Mouse (Mus musculus) forebrain, embryonic 10.5 days (tissue): ENCODE results near the gene Tom1l1. TPM values are rescaled to one million over a fixed set of nuclear protein-coding genes. Genes with fewer than 3 reads are reported as not detected.

ENCODE experiments used
- DNase-seq: peaks from one replicate; pipeline ENCODE4 v3.0.0-alpha.2; 2017; ENCODE audit warnings: low spot score; ENCODE audit errors: extremely low spot score
- H3K27ac ChIP-seq: fragments of 300-500 bp; sonication (generic); 2 replicates; pipeline ENCODE4 v1.5.1; 2016; ENCODE audit warnings: mild to moderate bottlenecking
- H3K27me3 ChIP-seq: fragments of 300-500 bp; sonication (generic); 2 replicates; pipeline ENCODE4 v1.6.1; 2016; ENCODE audit warnings: mild to moderate bottlenecking; ENCODE audit not compliant: poor library complexity, severe bottlenecking
- H3K36me3 ChIP-seq: fragments of 300-500 bp; sonication (generic); replicated peaks from 2 replicates; pipeline ENCODE4 v1.6.1; 2016; ENCODE audit warnings: mild to moderate bottlenecking, moderate library complexity
- H3K4me1 ChIP-seq: fragments of 300-500 bp; sonication (generic); 2 replicates; pipeline ENCODE4 v1.6.1; 2016
- H3K4me3 ChIP-seq: fragments of 300-500 bp; sonication (generic); 2 replicates; pipeline ENCODE4 v1.5.1; 2016; ENCODE audit warnings: mild to moderate bottlenecking, moderate library complexity
- H3K9me3 ChIP-seq: fragments of 300-500 bp; sonication (generic); 2 replicates; pipeline ENCODE4 v1.6.1; 2016; ENCODE audit warnings: mild to moderate bottlenecking, moderate library complexity
- WGBS: fragments of 180-500 bp; shearing (Covaris S2); methylation state at CpG from one replicate; pipeline ENCODE4 v1.1.7; 2016; 5-methylcytosine and 5-hydroxymethylcytosine counted together
- polyA plus RNA-seq: library from polyadenylated mRNA; unstranded; fragments of >200 nt; fragmentation: Nextera tagmentation; extraction: Ambion mirVana; gene quantifications from 2 replicates; pipeline ENCODE4 v1.2.1, GENCODE M21; 2016

Tom1l1 gene
- polyA plus RNA-seq, 1 experiment from 2014 or later = 19.6 TPM

DNA sequence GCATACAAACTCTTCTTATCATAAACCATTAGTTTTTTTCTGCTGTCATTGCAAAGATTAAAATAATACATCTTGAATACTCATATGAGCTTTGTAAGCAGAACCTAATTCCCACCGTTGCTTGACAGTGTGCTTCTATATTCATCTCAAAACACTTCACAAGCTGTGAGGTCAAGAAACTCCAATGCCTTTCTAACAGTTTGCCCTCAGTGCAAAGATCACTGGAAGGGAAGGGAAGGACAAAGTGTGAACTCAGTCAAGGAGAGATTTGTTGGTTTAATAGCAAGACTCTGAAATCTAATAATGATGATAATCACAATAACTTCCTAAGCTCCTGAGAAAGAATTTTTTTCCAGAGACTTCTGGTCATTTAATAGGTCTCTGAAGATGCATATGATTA lies 60.4 kb downstream of the Tom1l1 start:
- WGBS = 91% methylated on average over 1 of the region's 1 CpGs
- peaks cover 17% of the 10 kb centered on the region for H3K36me3 ChIP-seq
- H3K27me3 ChIP-seq = no peaks in the 10 kb centered on the region
- no peaks in the 10 kb centered on the region for H3K4me1 ChIP-seq
- DNase-seq = no peak
- no peaks in the 10 kb centered on the region for H3K9me3 ChIP-seq
- no peak overlapping the region for H3K4me3 ChIP-seq
- H3K27ac ChIP-seq = no peak overlapping the region

DNA sequence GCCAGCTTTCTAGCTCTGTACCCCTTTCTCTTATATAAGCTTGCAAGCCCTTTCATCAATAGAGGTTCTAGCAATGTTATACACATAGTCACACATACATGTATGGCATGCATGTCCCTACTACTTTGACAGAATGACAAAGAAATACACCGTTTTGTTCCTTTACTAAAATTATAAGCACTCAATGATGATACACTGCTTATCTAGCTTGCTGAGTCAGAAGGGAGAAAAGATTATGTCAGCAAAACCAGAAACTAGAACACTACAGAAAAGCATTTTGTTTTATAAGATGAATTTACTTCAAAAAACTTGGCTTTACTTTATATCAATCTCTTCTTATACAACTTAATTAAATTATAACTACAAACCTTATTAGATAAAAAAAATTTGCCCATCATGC lies 63.0 kb downstream of the Tom1l1 start:
- Histone ChIP-seq H3K9me3 (no peaks in the 10 kb centered on the region), H3K27ac (no peak overlapping the region), H3K27me3 (no peaks in the 10 kb centered on the region), H3K4me1 (no peaks in the 10 kb centered on the region), H3K36me3 (peaks cover 27% of the 10 kb centered on the region), H3K4me3 (no peak overlapping the region)
- DNase-seq = no peak
- 90% methylated on average over 1 of the region's 1 CpGs for WGBS

DNA sequence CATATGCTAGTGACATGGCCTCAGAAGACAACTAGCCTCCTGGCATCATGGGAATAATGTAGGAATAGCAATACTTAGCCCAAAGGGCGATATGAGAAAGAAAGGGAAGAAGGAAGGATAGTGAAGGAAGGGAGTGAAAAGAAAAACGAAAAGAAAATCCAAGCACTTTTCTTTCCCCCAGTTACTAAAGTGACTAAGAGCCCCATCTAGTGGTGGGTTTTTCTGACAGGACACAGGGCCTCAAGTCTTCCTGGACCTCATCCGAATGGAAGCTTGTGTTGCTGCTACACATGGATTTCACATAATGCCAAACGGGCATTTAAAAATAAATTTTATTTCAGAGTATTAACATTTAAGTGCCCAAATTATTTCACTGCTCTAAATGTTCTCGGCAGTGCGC lies 64.7 kb downstream of the Tom1l1 start:
- H3K27me3 ChIP-seq = no peaks in the 10 kb centered on the region
- WGBS = 60% methylated on average over 6 of the region's 6 CpGs
- no peak overlapping the region for H3K27ac ChIP-seq
- no peaks in the 10 kb centered on the region for H3K9me3 ChIP-seq
- no peak for DNase-seq
- H3K4me3 ChIP-seq = no peak overlapping the region
- H3K36me3 ChIP-seq = peaks cover 24% of the 10 kb centered on the region
- H3K4me1 ChIP-seq = no peaks in the 10 kb centered on the region

DNA sequence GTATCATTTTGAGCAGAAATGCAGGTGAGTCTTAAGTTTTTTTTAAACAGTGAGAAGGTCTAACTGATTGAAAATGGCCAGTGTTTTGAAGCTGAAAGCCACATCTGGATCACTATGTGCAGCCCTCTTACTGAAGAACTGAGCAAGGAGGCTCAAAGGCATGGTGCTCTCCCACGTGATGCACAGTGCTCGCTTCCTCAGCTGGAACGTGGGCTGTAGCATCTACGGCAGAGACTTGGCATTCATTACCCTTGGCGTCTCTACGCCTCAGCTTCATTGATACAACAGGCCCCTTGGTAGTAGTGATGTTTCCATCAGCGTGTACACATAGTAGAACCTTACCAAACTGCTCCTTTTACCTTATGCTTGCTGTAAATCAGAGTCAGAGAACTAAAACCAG lies 65.7 kb downstream of the Tom1l1 start:
- Histone ChIP-seq H3K27me3 (no peaks in the 10 kb centered on the region), H3K36me3 (peaks cover 32% of the 10 kb centered on the region), H3K4me3 (no peak overlapping the region), H3K27ac (no peak overlapping the region), H3K4me1 (no peaks in the 10 kb centered on the region), H3K9me3 (no peaks in the 10 kb centered on the region)
- 93% methylated on average over 7 of the region's 7 CpGs for WGBS
- DNase-seq = no peak

GRCm38 (mm10) chr11:90622044-90622443 lies 66.1 kb downstream of the Tom1l1 start:
- DNase-seq = no peak
- Histone ChIP-seq H3K27ac (no peak overlapping the region), H3K36me3 (peaks cover 36% of the 10 kb centered on the region), H3K9me3 (no peaks in the 10 kb centered on the region), H3K4me1 (no peaks in the 10 kb centered on the region), H3K4me3 (no peak overlapping the region), H3K27me3 (no peaks in the 10 kb centered on the region)
- WGBS = 94% methylated on average over 12 of the region's 12 CpGs

DNA sequence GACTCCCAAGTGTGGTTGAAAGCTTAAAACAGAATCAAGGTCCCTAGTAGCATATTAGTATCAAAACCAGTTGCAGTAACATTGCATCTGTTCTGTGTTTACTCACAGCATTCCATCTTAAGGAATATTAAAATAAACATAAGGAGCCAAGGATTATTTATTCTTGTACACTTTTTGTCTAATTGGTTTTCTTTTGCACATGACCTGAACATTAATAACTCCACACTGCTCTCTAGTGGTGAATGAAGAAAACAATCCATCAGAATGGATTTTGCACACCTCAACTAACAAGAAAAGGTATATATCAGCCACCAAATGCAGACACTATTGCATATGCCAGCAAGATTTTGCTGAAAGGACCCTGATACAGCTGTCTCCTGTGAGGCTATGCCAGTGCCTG lies 71.7 kb downstream of the Tom1l1 start:
- H3K9me3 ChIP-seq = no peaks in the 10 kb centered on the region
- H3K27me3 ChIP-seq = no peaks in the 10 kb centered on the region
- H3K27ac ChIP-seq = no peak overlapping the region
- no peaks in the 10 kb centered on the region for H3K4me1 ChIP-seq
- no peak overlapping the region for H3K4me3 ChIP-seq
- no peak for DNase-seq
- H3K36me3 ChIP-seq = peaks cover 67% of the 10 kb centered on the region

DNA sequence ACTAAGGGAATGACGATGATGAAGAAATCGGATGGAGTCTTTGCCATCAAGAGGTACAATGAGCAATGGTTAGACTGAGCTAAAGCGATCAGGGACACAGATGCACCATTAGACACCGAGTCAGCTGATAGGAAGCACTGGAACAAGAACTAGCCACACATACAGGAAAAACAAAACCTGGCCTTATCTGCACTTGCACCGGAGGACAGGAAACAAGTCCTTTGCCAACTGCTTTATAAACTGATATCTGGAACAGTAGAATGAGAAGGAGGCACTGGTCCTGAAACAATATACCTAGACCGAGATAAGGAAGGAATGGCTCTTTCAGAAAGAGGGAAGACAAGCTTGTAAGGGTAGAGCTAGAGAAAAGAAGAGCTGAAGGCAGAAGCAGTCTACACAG lies 73.4 kb downstream of the Tom1l1 start:
- no peaks in the 10 kb centered on the region for H3K9me3 ChIP-seq
- no peak for DNase-seq
- WGBS = 91% methylated on average over 6 of the region's 6 CpGs
- H3K4me3 ChIP-seq = no peak overlapping the region
- no peak overlapping the region for H3K27ac ChIP-seq
- peaks cover 63% of the 10 kb centered on the region for H3K36me3 ChIP-seq
- H3K27me3 ChIP-seq = no peaks in the 10 kb centered on the region
- H3K4me1 ChIP-seq = no peaks in the 10 kb centered on the region

GRCm38 (mm10) chr11:90612118-90612517 lies 76.0 kb downstream of the Tom1l1 start:
- Histone ChIP-seq H3K36me3 (peaks cover 63% of the 10 kb centered on the region), H3K27me3 (no peaks in the 10 kb centered on the region), H3K27ac (no peak overlapping the region), H3K4me3 (no peak overlapping the region), H3K4me1 (no peaks in the 10 kb centered on the region), H3K9me3 (no peaks in the 10 kb centered on the region)
- no peak for DNase-seq

DNA sequence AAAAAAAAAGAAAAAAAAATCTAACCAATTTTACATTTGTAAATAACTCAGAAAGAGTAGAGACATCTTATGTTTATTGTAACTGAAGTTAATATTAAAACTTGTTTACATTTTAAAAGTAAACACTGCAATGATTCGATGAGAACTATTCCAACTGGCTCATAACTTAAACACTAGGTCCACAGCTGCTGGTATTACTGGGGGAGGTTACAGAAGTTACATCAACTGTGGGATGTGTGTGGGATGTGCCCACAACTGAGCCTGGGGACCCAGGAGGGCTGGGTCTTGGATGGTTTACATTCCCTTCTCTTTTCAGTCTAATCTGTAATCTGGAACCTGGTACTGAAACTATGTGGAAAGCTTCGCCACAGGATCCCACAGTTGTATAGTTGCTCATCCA lies 85.1 kb downstream of the Tom1l1 start:
- Histone ChIP-seq H3K36me3 (peaks cover 80% of the 10 kb centered on the region), H3K9me3 (no peaks in the 10 kb centered on the region), H3K27me3 (no peaks in the 10 kb centered on the region), H3K4me1 (no peaks in the 10 kb centered on the region), H3K27ac (no peak overlapping the region), H3K4me3 (no peak overlapping the region)
- WGBS = 99% methylated on average over 2 of the region's 2 CpGs
- no peak for DNase-seq

DNA sequence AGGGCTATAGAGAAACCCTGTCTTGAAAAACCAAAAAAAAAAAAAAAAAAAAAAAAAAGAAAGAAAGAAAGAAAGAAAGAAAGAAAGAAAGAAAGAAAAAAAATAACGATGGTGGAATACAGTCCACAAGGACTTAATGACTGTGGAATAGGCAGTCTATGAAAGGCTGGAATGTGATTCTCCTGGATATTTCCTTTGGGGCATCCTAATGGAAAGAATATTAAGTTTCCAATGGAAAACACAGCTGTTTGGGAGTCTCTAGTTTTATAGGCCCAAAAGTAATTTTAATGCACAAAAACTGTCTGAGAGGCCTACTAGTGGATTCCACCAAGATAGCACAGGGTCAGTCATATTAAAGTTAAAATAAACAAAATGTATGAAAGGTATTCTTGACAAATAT lies 92.3 kb downstream of the Tom1l1 start:
- peaks cover 80% of the 10 kb centered on the region for H3K36me3 ChIP-seq

More for the DNA sequence above, 92.3 kb downstream of the Tom1l1 start:
- Histone ChIP-seq H3K27me3 (no peaks in the 10 kb centered on the region), H3K27ac (no peak overlapping the region), H3K4me3 (no peak overlapping the region), H3K4me1 (no peaks in the 10 kb centered on the region), H3K9me3 (no peaks in the 10 kb centered on the region)
- DNase-seq = no peak
- WGBS = 86% methylated on average over 1 of the region's 1 CpGs

Other genes starting within 250 kb of the Tom1l1 start
- 36.5 and 37.6 TPM in 2 replicates for gene Stxbp4, start 50.3 kb downstream of the Tom1l1 start, polyA plus RNA-seq
- 30.2 and 32.2 TPM in 2 replicates for gene Cox11, start 50.2 kb downstream of the Tom1l1 start, polyA plus RNA-seq